Mouse (Mus musculus) forebrain, embryonic 13.5 days (tissue): Measurements from ENCODE around the gene Hspa2. TPM values are rescaled to one million over a fixed set of nuclear protein-coding genes. Genes with fewer than 3 reads are reported as not detected.
A peak's percentile ranks its signal among the peaks of the same experiment; 100 is the strongest.

Experiments
- ATAC-seq: fragments of 200-750 bp; cut with Nextera tagmentation; 2 replicates; pipeline ENCODE4 v1.8.0; 2017
- H3K27ac ChIP-seq: fragments of 300-500 bp; sonication (generic); 2 replicates; pipeline ENCODE4 v1.5.1; 2015; ENCODE audit warnings: inconsistent platforms, mild to moderate bottlenecking, moderate library complexity
- H3K27me3 ChIP-seq: fragments of 300-500 bp; sonication (generic); 2 replicates; pipeline ENCODE4 v1.6.1; 2015; ENCODE audit warnings: mild to moderate bottlenecking, inconsistent platforms
- H3K36me3 ChIP-seq: fragments of 300-500 bp; sonication (generic); 2 replicates; pipeline ENCODE4 v1.6.1; 2015; ENCODE audit warnings: mild to moderate bottlenecking, inconsistent platforms; ENCODE audit not compliant: poor library complexity, severe bottlenecking
- H3K4me1 ChIP-seq: fragments of 300-500 bp; sonication (generic); 2 replicates; pipeline ENCODE4 v1.6.1; 2015; ENCODE audit warnings: inconsistent platforms
- H3K4me2 ChIP-seq: fragments of 300-500 bp; sonication (generic); 2 replicates; pipeline ENCODE4 v1.6.1; 2015; ENCODE audit warnings: inconsistent platforms, mild to moderate bottlenecking, moderate library complexity
- H3K4me3 ChIP-seq: fragments of 300-500 bp; sonication (generic); 2 replicates; pipeline ENCODE4 v1.5.1; 2015; ENCODE audit warnings: mild to moderate bottlenecking, inconsistent platforms
- H3K9ac ChIP-seq: fragments of 300-500 bp; sonication (generic); 2 replicates; pipeline ENCODE4 v1.6.1; 2015; ENCODE audit warnings: mild to moderate bottlenecking, inconsistent platforms
- H3K9me3 ChIP-seq: fragments of 300-500 bp; sonication (generic); replicated peaks from 2 replicates; pipeline ENCODE4 v1.6.1; 2016; ENCODE audit warnings: inconsistent platforms
- WGBS: fragments of 180-500 bp; shearing (Covaris S2); methylation state at CpG from one replicate; pipeline ENCODE4 v1.1.7; 2015; 5-methylcytosine and 5-hydroxymethylcytosine counted together
- polyA plus RNA-seq: library from polyadenylated mRNA; unstranded; fragments of >200 nt; fragmentation: Nextera tagmentation; extraction: Ambion mirVana; gene quantifications from 2 replicates; pipeline ENCODE4 v1.2.1, GENCODE M21; 2015

Hspa2 gene
- polyA plus RNA-seq, 1 experiment from 2014 or later = 5.2 TPM

- H3K36me3 ChIP-seq = peaks cover 28% of the 10 kb centered on the region
- no peak overlapping the region for H3K4me2 ChIP-seq
- 74% methylated on average over 11 of the region's 11 CpGs for WGBS
- no peak overlapping the region for H3K9ac ChIP-seq
- 0 out of 2 replicates have a peak, but pooled peaks have one; percentile 58 for ATAC-seq
- no peak overlapping the region for H3K4me3 ChIP-seq
- no peaks in the 10 kb centered on the region for H3K27me3 ChIP-seq
- H3K4me1 ChIP-seq = peaks cover 4% of the 10 kb centered on the region; the same call in 1 of the 2 replicates
- no peaks in the 10 kb centered on the region for H3K9me3 ChIP-seq
- H3K27ac ChIP-seq = no peak overlapping the region
Observed at GRCm38 (mm10) chr12:76388794-76389193, 15.2 kb upstream of the Hspa2 start.

DNA sequence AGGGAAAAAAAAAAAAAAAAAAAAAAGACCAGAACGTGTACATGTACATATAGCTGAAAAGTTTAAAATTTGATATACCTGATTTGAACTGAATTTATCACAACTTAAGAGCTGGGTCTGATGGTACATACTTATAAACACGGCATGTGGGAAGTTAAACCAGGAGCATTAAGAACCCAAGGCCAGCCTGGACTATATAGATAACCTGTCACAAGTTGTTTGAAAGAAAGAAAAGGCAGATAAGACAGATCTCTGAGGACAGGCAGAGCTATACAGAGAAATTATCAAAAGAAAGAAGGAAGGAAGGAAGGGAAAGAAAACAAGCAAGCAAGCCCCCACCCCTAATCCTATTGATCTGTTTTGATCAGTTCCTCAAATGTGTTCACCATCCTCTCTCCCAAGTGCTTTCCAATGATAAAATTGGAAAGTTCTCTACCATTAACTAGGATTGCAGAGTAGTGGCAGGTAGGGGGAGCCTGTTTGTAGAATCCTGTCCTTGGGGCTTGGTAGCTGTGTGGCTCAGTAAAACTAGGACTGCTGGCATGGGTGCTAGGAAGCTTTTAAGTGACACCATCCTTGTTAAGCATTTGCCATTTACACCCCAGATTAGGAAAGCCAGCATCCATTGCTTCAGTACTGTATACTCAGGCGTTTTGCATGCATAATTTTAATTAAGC lies 12.2 kb upstream of the Hspa2 start:
- peaks cover 4% of the 10 kb centered on the region; the same call in 1 of the 2 replicates for H3K4me1 ChIP-seq
- peaks cover 11% of the 10 kb centered on the region for H3K36me3 ChIP-seq
- WGBS = 79% methylated on average over 3 of the region's 3 CpGs
- no peak overlapping the region for H3K4me3 ChIP-seq
- no peak for ATAC-seq
- H3K4me2 ChIP-seq = no peak overlapping the region
- H3K9me3 ChIP-seq = no peaks in the 10 kb centered on the region
- H3K9ac ChIP-seq = no peak overlapping the region
- no peak overlapping the region for H3K27ac ChIP-seq
- no peaks in the 10 kb centered on the region for H3K27me3 ChIP-seq

DNA sequence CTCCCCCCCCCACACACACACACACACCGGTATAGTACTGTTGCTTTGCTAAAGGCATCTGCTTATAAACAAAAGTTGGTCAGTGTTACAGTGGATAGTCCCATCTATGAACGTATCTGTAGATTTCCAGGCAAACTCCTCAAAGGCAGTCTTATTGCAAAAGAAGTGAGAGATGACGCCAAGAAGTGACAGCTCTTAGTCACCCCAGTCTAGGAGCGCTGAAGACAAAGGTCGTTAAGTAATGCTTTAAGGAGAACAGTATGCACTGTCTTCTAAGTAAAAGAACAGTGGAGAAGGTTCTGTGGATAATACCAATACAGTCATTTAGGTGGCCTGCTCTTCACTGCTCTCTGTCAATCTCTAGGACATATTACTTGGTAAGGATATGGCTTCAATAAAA lies 11.0 kb upstream of the Hspa2 start:
- WGBS = 78% methylated on average over 5 of the region's 5 CpGs

GRCm38 (mm10) chr12:76397281-76397680 lies 6.7 kb upstream of the Hspa2 start:
- H3K36me3 ChIP-seq = no peaks in the 10 kb centered on the region
- 88% methylated on average over 5 of the region's 5 CpGs for WGBS
- ATAC-seq = no peak
- no peak overlapping the region for H3K4me2 ChIP-seq
- H3K4me1 ChIP-seq = no peaks in the 10 kb centered on the region
- H3K27ac ChIP-seq = no peak overlapping the region
- no peak overlapping the region for H3K4me3 ChIP-seq
- no peaks in the 10 kb centered on the region for H3K9me3 ChIP-seq
- peaks cover 7% of the 10 kb centered on the region for H3K27me3 ChIP-seq
- no peak overlapping the region for H3K9ac ChIP-seq

More for the DNA sequence above, 11.0 kb upstream of the Hspa2 start:
- Histone ChIP-seq H3K9ac (no peak overlapping the region), H3K27me3 (no peaks in the 10 kb centered on the region), H3K4me1 (peaks cover 4% of the 10 kb centered on the region; the same call in 1 of the 2 replicates), H3K4me3 (no peak overlapping the region), H3K36me3 (peaks cover 6% of the 10 kb centered on the region), H3K9me3 (no peaks in the 10 kb centered on the region), H3K4me2 (no peak overlapping the region), H3K27ac (no peak overlapping the region)
- ATAC-seq = no peak

- Histone ChIP-seq H3K4me1 (peaks cover 26% of the 10 kb centered on the region), H3K9ac (no peak overlapping the region), H3K4me3 (no peak overlapping the region), H3K9me3 (no peaks in the 10 kb centered on the region), H3K27me3 (peaks cover 37% of the 10 kb centered on the region), H3K4me2 (no peak overlapping the region), H3K27ac (no peak overlapping the region), H3K36me3 (no peaks in the 10 kb centered on the region)
- ATAC-seq = no peak
- WGBS = 55% methylated on average over 3 of the region's 3 CpGs
Observed at GRCm38 (mm10) chr12:76401674-76402073, 2.3 kb upstream of the Hspa2 start.

DNA sequence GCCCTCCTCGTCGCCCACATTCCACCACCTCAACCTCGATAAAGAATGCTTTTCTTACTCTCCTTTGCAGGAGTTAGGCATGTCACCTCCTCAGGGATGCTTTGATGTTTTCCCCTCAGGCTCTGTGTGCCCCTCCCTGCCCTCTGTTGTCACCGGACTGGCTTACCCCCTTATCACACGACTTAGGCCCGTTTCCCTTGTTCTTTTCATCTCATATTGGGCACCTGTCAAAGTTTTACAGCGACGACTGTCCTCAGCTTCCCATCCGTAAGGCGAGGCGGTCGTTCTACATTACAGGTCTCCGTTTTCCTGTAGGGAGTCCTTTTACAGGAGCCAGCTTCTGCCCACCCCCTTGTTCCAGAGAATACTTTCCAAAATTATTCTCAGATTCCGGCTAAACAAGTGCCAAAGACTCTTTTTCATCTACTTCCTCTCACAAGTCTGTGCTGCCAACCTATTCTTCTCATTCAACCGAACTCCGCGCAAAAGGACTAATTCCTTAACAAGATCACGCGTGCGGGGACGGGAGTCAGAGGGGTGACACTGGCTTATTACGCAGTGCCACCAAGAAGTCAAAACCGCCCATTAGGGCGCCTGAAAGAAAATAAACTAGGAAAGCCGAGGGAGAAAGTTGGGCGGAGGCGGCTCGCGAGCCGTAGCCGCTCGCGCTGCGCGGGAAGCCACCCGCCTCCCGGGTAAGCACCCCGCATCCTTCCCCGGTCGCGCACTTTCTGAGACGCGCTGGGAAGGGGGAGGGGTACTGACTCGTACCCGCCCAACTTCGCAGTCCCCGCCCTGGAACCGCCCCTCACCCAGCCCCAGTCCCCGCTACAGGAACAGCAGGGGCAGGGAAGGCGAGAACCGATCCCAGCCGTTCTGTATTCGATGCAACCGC lies 738 bp upstream of the Hspa2 start:
- peaks cover 50% of the 10 kb centered on the region for H3K27me3 ChIP-seq
- WGBS = under 1% methylated on average over 54 of the region's 54 CpGs
- no peaks in the 10 kb centered on the region for H3K36me3 ChIP-seq

GRCm38 (mm10) chr12:76404836-76405182 lies 833 bp downstream of the Hspa2 start:
- no peak overlapping the region for H3K27ac ChIP-seq
- H3K4me3 ChIP-seq = peak overlapping the region; percentile 60
- peak overlapping the region; percentile 30; the same call in 1 of the 2 replicates for H3K9ac ChIP-seq
- peaks cover 26% of the 10 kb centered on the region for H3K4me1 ChIP-seq
- no peaks in the 10 kb centered on the region for H3K36me3 ChIP-seq
- no peak for ATAC-seq
- peak overlapping the region; percentile 67 for H3K4me2 ChIP-seq
- H3K27me3 ChIP-seq = peaks cover 50% of the 10 kb centered on the region
- H3K9me3 ChIP-seq = no peaks in the 10 kb centered on the region
- WGBS = 7% methylated on average over 20 of the region's 20 CpGs

More for the DNA sequence above, 738 bp upstream of the Hspa2 start:
- Histone ChIP-seq H3K9ac (peak overlapping the region; percentile 69), H3K4me1 (peaks cover 26% of the 10 kb centered on the region), H3K4me2 (peak overlapping the region; percentile 67), H3K9me3 (no peaks in the 10 kb centered on the region), H3K4me3 (peak overlapping the region; percentile 60), H3K27ac (peak overlapping the region; percentile 79)
- peak; percentile 93 for ATAC-seq

- H3K27ac ChIP-seq = no peak overlapping the region
- peaks cover 26% of the 10 kb centered on the region for H3K4me1 ChIP-seq
- peak overlapping the region; percentile 67 for H3K4me2 ChIP-seq
- H3K9me3 ChIP-seq = no peaks in the 10 kb centered on the region
- no peak for ATAC-seq
- 3% methylated on average over 64 of the region's 64 CpGs for WGBS
- H3K36me3 ChIP-seq = no peaks in the 10 kb centered on the region
- peaks cover 50% of the 10 kb centered on the region for H3K27me3 ChIP-seq
- peak overlapping the region; percentile 60 for H3K4me3 ChIP-seq
- H3K9ac ChIP-seq = peak overlapping the region; percentile 30; the same call in 1 of the 2 replicates
Observed at GRCm38 (mm10) chr12:76405183-76405970, 1.4 kb downstream of the Hspa2 start.

GRCm38 (mm10) chr12:76405971-76406370 lies 2.0 kb downstream of the Hspa2 start:
- H3K27me3 ChIP-seq = peaks cover 50% of the 10 kb centered on the region
- H3K9ac ChIP-seq = no peak overlapping the region
- peak overlapping the region; percentile 60 for H3K4me3 ChIP-seq
- H3K4me1 ChIP-seq = peaks cover 26% of the 10 kb centered on the region
- no peak for ATAC-seq
- no peaks in the 10 kb centered on the region for H3K9me3 ChIP-seq
- peak overlapping the region; percentile 67 for H3K4me2 ChIP-seq
- 3% methylated on average over 23 of the region's 23 CpGs for WGBS
- H3K36me3 ChIP-seq = no peaks in the 10 kb centered on the region
- no peak overlapping the region for H3K27ac ChIP-seq

DNA sequence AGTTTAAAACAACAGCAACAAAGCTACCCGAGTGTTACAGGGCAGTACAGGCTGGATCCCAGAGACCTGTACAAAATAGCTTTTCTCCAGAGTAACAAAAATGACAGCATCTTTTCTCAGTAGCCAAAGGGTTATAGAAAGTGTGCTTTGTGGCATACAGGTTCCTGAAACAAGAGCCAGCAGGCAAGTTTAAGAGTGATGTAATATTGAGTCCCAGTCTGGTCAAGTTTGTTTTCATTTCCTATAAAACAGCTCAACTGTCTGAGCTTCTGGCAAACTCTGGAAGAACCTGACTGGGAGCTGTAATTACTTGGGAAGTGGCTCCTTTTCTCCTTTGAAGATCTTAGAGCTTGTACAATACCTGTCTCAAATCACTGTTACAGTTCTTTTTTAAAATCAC lies 3.2 kb downstream of the Hspa2 start:
- H3K36me3 ChIP-seq = no peaks in the 10 kb centered on the region
- H3K4me1 ChIP-seq = peaks cover 26% of the 10 kb centered on the region
- no peak overlapping the region for H3K4me3 ChIP-seq
- ATAC-seq = no peak
- H3K9ac ChIP-seq = no peak overlapping the region
- no peaks in the 10 kb centered on the region for H3K9me3 ChIP-seq
- 40% methylated on average over 1 of the region's 1 CpGs for WGBS
- no peak overlapping the region for H3K27ac ChIP-seq
- peaks cover 44% of the 10 kb centered on the region for H3K27me3 ChIP-seq
- H3K4me2 ChIP-seq = no peak overlapping the region

- Histone ChIP-seq H3K9ac (no peak overlapping the region), H3K9me3 (no peaks in the 10 kb centered on the region), H3K27me3 (peaks cover 35% of the 10 kb centered on the region), H3K36me3 (no peaks in the 10 kb centered on the region), H3K4me2 (no peak overlapping the region), H3K27ac (no peak overlapping the region), H3K4me3 (no peak overlapping the region), H3K4me1 (peaks cover 19% of the 10 kb centered on the region)
- WGBS = 81% methylated on average over 4 of the region's 4 CpGs
- no peak for ATAC-seq
Observed at GRCm38 (mm10) chr12:76409166-76409565, 5.2 kb downstream of the Hspa2 start.
